Mouse (Mus musculus): ENCODE data around the gene Tead3.
"Not testable (repeated sequence)": the region's sequence is repeated elsewhere in the genome, so short reads cannot be mapped to it uniquely, and the experiment has no call there.

Gene Tead3

GRCm38 (mm10) chr17:28360531-28361277 lies 10.1 kb upstream of the Tead3 start:
- no peak for DNase-seq (ENCODE audit: low read depth, low spot score)

DNA sequence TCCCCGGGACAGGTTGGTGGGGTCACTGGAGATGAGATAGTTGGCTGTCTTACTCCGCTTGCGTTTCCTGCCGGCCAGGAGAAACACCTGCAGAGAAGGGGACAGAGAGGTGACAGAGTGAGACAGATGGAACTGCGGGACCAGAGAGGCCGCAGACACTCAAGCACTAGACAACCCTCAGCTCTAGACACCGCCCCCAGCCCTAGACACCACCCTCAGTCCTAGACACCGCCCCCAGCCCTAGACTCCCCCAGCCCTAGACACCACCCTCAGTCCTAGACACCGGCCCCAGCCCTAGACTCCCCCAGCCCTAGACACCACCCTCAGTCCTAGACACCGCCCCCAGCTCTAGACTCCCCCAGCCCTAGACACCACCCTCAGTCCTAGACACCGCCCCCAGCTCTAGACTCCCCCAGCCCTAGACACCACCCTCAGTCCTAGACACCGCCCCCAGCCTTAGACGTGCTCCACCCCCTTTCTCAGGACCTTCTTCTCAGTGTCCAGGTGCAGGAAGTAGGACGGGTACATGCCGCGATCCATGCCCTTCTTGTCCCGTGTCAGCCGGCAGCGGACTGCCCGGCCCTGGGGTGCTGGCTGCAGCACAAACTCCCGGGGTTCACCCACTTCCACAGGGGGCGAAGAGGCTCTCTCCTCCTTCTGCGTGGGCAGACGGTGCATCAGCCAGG lies 8.1 kb upstream of the Tead3 start:
- DNase-seq (ENCODE audit: low read depth, low spot score), result not testable (repeated sequence)

- no peak for DNase-seq (ENCODE audit: low read depth, low spot score)
Observed at GRCm38 (mm10) chr17:28355871-28356270, 5.3 kb upstream of the Tead3 start.

DNA sequence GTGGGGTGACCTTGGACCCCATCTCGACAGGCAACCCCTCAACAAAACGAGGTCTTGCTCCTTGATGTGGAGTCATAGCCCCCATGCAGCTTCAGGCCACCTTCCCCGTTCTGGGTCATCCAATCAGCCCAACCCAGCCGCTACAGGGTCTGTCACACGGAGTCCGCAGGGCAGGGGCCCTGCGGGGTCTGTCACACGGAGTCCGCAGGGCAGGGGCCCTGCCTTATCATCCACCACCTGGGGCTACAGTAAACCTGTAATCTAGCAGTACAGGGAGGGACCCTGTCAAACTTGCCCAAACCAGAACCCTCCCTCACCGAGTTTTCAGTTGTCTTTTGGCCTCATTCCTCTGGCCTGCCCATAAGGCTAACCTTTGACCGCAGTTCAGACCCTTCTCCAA lies 1.4 kb upstream of the Tead3 start:
- DNase-seq (ENCODE audit: low read depth, low spot score), result no peak

GRCm38 (mm10) chr17:28351353-28351890 lies 805 bp upstream of the Tead3 start:
- no peak for DNase-seq (ENCODE audit: low read depth, low spot score)

GRCm38 (mm10) chr17:28349901-28350465 lies 634 bp downstream of the Tead3 start:
- no peak for DNase-seq (ENCODE audit: low read depth, low spot score)

DNA sequence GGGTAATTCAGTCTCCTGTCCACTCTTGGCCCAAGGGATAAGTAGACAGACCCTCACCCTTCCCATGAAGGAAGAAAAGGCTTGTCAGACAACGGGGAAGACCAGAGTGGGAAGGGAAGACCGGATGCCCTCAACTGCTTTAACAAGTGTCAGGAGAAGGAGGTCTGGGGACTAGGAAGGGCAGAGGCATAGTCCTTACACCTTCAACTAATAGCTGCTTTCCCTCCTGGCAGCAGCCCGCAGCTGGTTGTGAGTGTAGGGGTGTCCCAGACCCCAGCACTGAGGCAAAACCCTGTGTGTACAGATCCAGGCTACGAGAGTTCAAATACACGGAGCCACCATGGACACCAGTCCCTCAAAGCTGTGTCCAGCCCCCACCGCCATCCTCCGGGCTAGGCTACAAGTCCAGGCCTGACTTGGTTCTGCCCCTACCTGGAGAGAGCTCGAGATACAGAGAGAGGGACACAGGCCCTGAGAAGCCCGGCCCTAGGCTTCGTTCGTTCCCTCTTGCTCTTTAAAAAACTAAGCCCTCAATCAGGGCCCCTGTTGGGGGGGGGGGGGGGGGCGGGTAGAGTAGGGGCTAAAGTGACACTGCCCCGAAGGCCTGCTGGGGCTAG lies 1.2 kb downstream of the Tead3 start:
- no peak for DNase-seq (ENCODE audit: low read depth, low spot score)

DNA sequence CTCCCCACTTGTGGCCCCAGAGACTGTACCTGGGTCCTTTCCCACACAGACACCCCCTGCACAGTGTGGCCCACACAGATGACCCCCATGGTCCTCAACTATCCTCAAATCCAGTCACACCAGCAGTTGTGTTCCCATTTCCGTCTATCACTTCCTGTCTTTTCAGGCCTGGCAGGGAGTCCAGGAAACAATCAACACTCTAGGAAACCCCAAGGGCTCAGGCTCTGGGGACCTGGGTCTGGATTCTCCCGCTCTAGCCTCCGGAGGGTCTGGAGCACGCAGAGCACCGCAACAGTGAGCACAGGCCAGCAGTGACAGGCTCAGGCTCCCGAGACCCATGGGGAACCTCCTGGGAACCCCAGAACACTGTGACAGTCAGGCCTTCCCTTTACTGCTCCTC lies 2.4 kb downstream of the Tead3 start:
- no peak for DNase-seq (ENCODE audit: low read depth, low spot score)

GRCm38 (mm10) chr17:28347327-28347726 lies 3.3 kb downstream of the Tead3 start:
- no peak for DNase-seq (ENCODE audit: low read depth, low spot score)

DNA sequence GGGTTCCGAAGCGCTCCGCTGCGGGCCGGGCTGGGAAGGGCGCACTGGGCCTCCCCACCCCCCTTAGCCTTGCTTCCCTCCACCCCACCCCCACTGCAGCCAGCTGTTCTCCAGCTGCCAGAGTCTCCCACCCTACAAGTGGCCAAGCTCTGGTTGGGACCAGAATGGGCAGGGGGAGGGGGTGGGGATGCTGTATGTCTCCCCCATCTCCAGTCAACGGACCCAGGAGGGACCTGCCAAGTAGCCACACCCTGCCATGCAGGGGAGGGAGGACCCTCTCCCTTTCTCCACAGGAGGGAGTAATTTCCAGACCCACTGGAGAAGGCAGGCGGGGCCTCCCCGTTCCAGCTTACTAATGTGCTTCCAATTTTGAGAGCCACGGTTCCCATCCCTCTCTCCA lies 4.7 kb downstream of the Tead3 start:
- DNase-seq (ENCODE audit: low read depth, low spot score), result peak; percentile 73

DNA sequence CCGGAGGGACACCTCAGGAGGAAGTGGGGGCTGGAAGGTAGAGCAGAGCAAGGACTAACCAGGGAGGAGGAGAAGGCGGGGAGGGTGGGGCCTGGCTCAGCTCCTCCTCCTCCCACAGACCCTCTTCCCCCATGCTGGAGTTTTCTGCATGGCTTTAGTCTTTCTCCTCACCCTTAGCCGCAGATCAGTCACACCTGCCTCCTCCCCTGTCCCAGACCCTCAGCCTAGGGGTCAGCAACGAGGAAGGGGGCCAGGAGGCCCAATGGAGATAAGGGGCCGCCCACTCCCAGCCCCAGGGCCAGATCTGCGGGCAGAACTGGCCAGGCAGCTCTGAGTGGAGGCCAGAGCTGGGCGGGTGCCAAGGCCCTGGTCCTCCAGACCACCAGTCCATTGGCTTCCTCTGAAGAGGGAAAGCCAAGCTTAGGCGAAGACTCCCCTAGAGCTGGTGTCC lies 5.3 kb downstream of the Tead3 start:
- no peak for DNase-seq (ENCODE audit: low read depth, low spot score)

- DNase-seq (ENCODE audit: low read depth, low spot score), result no peak
Observed at GRCm38 (mm10) chr17:28344670-28345069, 5.9 kb downstream of the Tead3 start.

DNA sequence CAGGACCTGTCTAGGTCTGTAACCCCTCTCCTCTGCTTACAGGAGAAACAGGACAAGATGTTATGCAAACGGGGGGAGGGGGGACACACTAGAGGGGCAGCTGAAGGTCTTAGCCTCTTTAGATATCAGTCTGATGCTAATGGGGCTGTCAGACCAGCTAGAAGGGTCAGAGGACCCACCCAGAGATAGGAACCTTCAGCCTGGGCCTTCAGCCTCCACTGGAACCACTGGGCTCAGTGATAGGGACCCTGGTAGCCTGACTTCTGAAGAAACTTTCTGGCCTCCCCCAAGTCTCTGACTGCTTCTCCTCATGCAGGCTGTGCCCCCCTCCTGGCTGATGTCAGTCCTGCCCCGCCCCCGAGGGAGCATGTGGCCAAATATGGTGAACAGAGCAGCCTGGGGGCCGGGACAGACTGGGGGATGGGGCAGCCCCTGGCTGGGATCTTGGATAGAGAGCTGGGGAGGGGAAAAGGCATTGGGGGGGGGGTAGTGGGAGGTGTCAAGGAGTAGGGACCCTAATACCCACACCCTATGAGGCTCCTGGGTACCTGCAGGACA lies 6.5 kb downstream of the Tead3 start:
- DNase-seq (ENCODE audit: low read depth, low spot score), result peak; percentile 85

GRCm38 (mm10) chr17:28341091-28341490 lies 9.5 kb downstream of the Tead3 start:
- DNase-seq (ENCODE audit: low read depth, low spot score), result no peak

DNA sequence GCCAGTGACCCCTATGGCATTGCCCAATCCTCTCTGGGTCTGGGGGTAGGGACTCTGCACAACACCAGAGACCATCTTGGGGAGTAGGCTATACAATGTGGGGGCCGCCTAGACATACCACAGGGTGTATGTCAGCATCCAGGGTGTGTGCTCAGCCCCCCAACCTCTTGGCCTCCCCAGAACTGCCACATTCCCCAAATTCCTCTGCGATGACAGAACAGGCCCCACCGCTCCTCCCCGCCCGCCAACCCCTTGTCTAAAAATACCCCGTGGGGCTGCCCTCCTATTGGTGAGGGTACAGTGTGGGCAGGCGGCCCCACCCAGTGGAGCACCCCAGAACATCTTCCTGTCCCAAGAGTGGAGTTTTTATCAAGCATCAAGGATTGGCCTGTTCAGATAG lies 10.0 kb downstream of the Tead3 start:
- no peak for DNase-seq (ENCODE audit: low read depth, low spot score)

GRCm38 (mm10) chr17:28337547-28337946 lies 13.1 kb downstream of the Tead3 start:
- DNase-seq (ENCODE audit: low read depth, low spot score), result no peak

DNA sequence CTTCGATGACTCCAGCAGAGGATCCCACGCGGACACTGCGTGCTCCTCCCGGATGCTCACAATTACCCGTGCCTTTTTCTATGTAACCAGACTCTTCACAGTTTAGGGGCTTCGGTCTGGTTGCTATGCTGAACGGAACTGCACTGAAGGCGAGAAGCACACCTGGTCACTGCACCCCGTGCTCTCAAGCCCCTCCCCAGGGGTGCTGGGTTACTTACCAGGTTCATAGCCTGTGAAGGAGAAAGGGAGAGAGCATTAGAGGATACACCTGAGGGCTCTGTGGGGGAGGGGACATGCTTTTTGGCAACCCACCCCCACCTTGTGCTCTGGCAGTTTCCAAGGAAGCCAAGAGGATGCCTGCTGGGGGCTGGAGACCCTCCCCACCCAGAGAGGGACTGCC lies 15.3 kb downstream of the Tead3 start:
- no peak for DNase-seq (ENCODE audit: low read depth, low spot score)

- no peak for DNase-seq (ENCODE audit: low read depth, low spot score)
Observed at GRCm38 (mm10) chr17:28332915-28333546, 17.6 kb downstream of the Tead3 start.

- DNase-seq (ENCODE audit: low read depth, low spot score), result peak; percentile 54
Observed at GRCm38 (mm10) chr17:28332113-28332914, 18.3 kb downstream of the Tead3 start.

Data from ES-CJ7 (cell line).